Mouse (Mus musculus): Measurements from ENCODE around the gene Anxa6.

Anxa6 gene

GRCm38 (mm10) chr11:55033040-55033660 lies at the start of gene Anxa6:
Gene Anxa6 (minus strand): TSS chr11:55033445.
- peak; percentile 86 for DNase-seq

GRCm38 (mm10) chr11:55081206-55081605 lies 48.0 kb upstream of the Anxa6 start:
- no peak for DNase-seq

- no peak for DNase-seq
These were observed 45.9 kb upstream of the Anxa6 start for GRCm38 (mm10) chr11:55079180-55079579.

- no peak for DNase-seq
These were observed 45.3 kb upstream of the Anxa6 start for GRCm38 (mm10) chr11:55078502-55078901.

- peak; percentile 12 for DNase-seq
These were observed 44.3 kb upstream of the Anxa6 start, which contains the start of gene Ccdc69 for GRCm38 (mm10) chr11:55077331-55078231. Gene Ccdc69 (minus strand): TSS chr11:55078131.

GRCm38 (mm10) chr11:55076234-55076633 lies 43.0 kb upstream of the Anxa6 start:
- DNase-seq = no peak

- no peak for DNase-seq
These were observed 42.4 kb upstream of the Anxa6 start for GRCm38 (mm10) chr11:55075602-55076001.

- no peak for DNase-seq
These were observed 39.9 kb upstream of the Anxa6 start for GRCm38 (mm10) chr11:55073191-55073590.

- no peak for DNase-seq
These were observed 39.2 kb upstream of the Anxa6 start for GRCm38 (mm10) chr11:55072467-55072866.

GRCm38 (mm10) chr11:55071344-55071743 lies 38.1 kb upstream of the Anxa6 start:
- no peak for DNase-seq

GRCm38 (mm10) chr11:55069023-55069422 lies 35.8 kb upstream of the Anxa6 start:
- DNase-seq = no peak

- DNase-seq = no peak
These were observed 33.7 kb upstream of the Anxa6 start for GRCm38 (mm10) chr11:55066921-55067320.

GRCm38 (mm10) chr11:55062856-55063255 lies 29.6 kb upstream of the Anxa6 start:
- no peak for DNase-seq

- no peak for DNase-seq
These were observed 27.6 kb upstream of the Anxa6 start for GRCm38 (mm10) chr11:55060802-55061201.

GRCm38 (mm10) chr11:55057511-55057910 lies 24.3 kb upstream of the Anxa6 start:
- no peak for DNase-seq

GRCm38 (mm10) chr11:55050837-55051510 lies 17.7 kb upstream of the Anxa6 start:
- no peak for DNase-seq

- DNase-seq = peak; percentile 15
These were observed 13.4 kb upstream of the Anxa6 start for GRCm38 (mm10) chr11:55046600-55046999.

GRCm38 (mm10) chr11:55041348-55041747 lies 8.1 kb upstream of the Anxa6 start:
- DNase-seq = no peak

- peak; percentile 68 for DNase-seq
These were observed 6.3 kb upstream of the Anxa6 start for GRCm38 (mm10) chr11:55039591-55039990.

GRCm38 (mm10) chr11:55036601-55037000 lies 3.4 kb upstream of the Anxa6 start:
- DNase-seq = no peak

- DNase-seq = no peak
These were observed 959 bp downstream of the Anxa6 start for GRCm38 (mm10) chr11:55032286-55032685.

GRCm38 (mm10) chr11:55031991-55032280 lies 1.3 kb downstream of the Anxa6 start:
- DNase-seq = no peak

- no peak for DNase-seq
These were observed 1.8 kb downstream of the Anxa6 start for GRCm38 (mm10) chr11:55031211-55031990.
